Mouse (Mus musculus) right cerebral cortex, adult 18-20 months (tissue): ENCODE results near the gene Uqcrh.
A peak's percentile ranks its signal among the peaks of the same experiment; 100 is the strongest.

Experiments used
- DNase-seq: peaks from one replicate; pipeline ENCODE4 v3.0.0; 2022; ENCODE audit warnings: mixed read lengths

Uqcrh gene

GRCm38 (mm10) chr4:116074861-116075620 is at the start of gene Uqcrh, which contains the start of gene Lrrc41:
TSS of gene Uqcrh (minus strand) at chr4:116075071.
TSS of gene Lrrc41 (plus strand) at chr4:116075269.
- DNase-seq = peak; percentile 95

- peak; percentile 79 for DNase-seq
These were observed 49.0 kb upstream of the Uqcrh start, which contains the start of the genes Rad54l and Pomgnt1 for GRCm38 (mm10) chr4:116123602-116124519. TSS of gene Rad54l (minus strand) at chr4:116123690. TSS of gene Pomgnt1 (plus strand) at chr4:116123840.

GRCm38 (mm10) chr4:116122762-116123161 is 47.9 kb upstream of the Uqcrh start:
- no peak for DNase-seq

- no peak for DNase-seq
These were observed 36.6 kb upstream of the Uqcrh start for GRCm38 (mm10) chr4:116111486-116111885.

- no peak for DNase-seq
These were observed 35.8 kb upstream of the Uqcrh start for GRCm38 (mm10) chr4:116110695-116111094.

GRCm38 (mm10) chr4:116105278-116105677 is 30.4 kb upstream of the Uqcrh start:
- DNase-seq = no peak

- no peak for DNase-seq
These were observed 26.1 kb upstream of the Uqcrh start for GRCm38 (mm10) chr4:116100959-116101358.

- DNase-seq = no peak
These were observed 22.3 kb upstream of the Uqcrh start for GRCm38 (mm10) chr4:116097211-116097610.

- no peak for DNase-seq
These were observed 21.4 kb upstream of the Uqcrh start for GRCm38 (mm10) chr4:116096291-116096690.

- peak; percentile 38 for DNase-seq
These were observed 13.8 kb upstream of the Uqcrh start for GRCm38 (mm10) chr4:116088510-116089249.

GRCm38 (mm10) chr4:116077240-116078095 is 2.6 kb upstream of the Uqcrh start:
- no peak for DNase-seq

GRCm38 (mm10) chr4:116076369-116077231 is 1.7 kb upstream of the Uqcrh start:
- DNase-seq = peak; percentile 28

GRCm38 (mm10) chr4:116075631-116076368 is 929 bp upstream of the Uqcrh start:
- peak; percentile 48 for DNase-seq

- no peak for DNase-seq
These were observed 661 bp downstream of the Uqcrh start for GRCm38 (mm10) chr4:116074145-116074675.

GRCm38 (mm10) chr4:116073146-116073545 is 1.7 kb downstream of the Uqcrh start:
- DNase-seq = no peak

GRCm38 (mm10) chr4:116070116-116070515 is 4.8 kb downstream of the Uqcrh start:
- DNase-seq = no peak

- no peak for DNase-seq
These were observed 11.0 kb downstream of the Uqcrh start for GRCm38 (mm10) chr4:116063855-116064254.

- no peak for DNase-seq
These were observed 15.7 kb downstream of the Uqcrh start for GRCm38 (mm10) chr4:116059012-116059726.

GRCm38 (mm10) chr4:116057559-116057958 is 17.3 kb downstream of the Uqcrh start:
- no peak for DNase-seq
